ENCODE assay signal across 16 mouse cellular contexts in genomic region chr13:81706311-81706710, GRCm38 (mm10).
"Had no signal": no experiment of that assay in that cellular context is flagged by ENCODE, and none has a peak within 500 bp of the region (broad histone marks: within the 10 kb centered on the region; RNA-seq: fewer than 3 reads in every experiment).

No protein-coding gene starts in this region.

- H3K36me3 ChIP-seq: neural tube, embryonic 13.5 days; neural tube, embryonic 15.5 days; stomach, embryonic 15.5 days had no signal

- H3K9ac ChIP-seq: neural tube, embryonic 13.5 days; neural tube, embryonic 15.5 days; stomach, embryonic 15.5 days had no signal

- H3K9me3 ChIP-seq: neural tube, embryonic 13.5 days; neural tube, embryonic 15.5 days; stomach, embryonic 15.5 days had no signal

- H3K4me2 ChIP-seq: neural tube, embryonic 13.5 days; neural tube, embryonic 15.5 days; stomach, embryonic 15.5 days had no signal

- DNase-seq: retina, postnatal 1 day; right cerebral cortex, adult 18-20 months; right cerebral cortex, postnatal 14 days; right cerebral cortex, postnatal 25 days; right cerebral cortex, postnatal 4 days; spleen, adult 18-20 months; thymus, adult 18-20 months; thymus, adult 2 months; thymus, postnatal 14 days; thymus, postnatal 25 days; thymus, postnatal 36 days; thymus, postnatal 4 days had no signal

- H3K27ac ChIP-seq: neural tube, embryonic 13.5 days; neural tube, embryonic 15.5 days; stomach, embryonic 15.5 days; stomach, postnatal 0 days had no signal

- H3K4me3 ChIP-seq: neural tube, embryonic 13.5 days; neural tube, embryonic 15.5 days; stomach, embryonic 15.5 days had no signal

- H3K4me1 ChIP-seq: stomach, embryonic 15.5 days had no signal

- H3K27me3 ChIP-seq: neural tube, embryonic 13.5 days; neural tube, embryonic 15.5 days; stomach, embryonic 15.5 days had no signal
